Mouse (Mus musculus): ENCODE results near the gene Rac2.
A peak's percentile ranks its signal among the peaks of the same experiment; 100 is the strongest.

Gene Rac2

GRCm38 (mm10) chr15:78546060-78546459 lies 26.5 kb downstream of the Rac2 start:
- DNase-seq (ENCODE audit: low spot score): no peak

GRCm38 (mm10) chr15:78544561-78545001 lies 28.0 kb downstream of the Rac2 start, which contains the start of gene Sstr3:
Sstr3 (minus strand) TSS chr15:78544685.
- DNase-seq (ENCODE audit: low spot score): no peak

DNA sequence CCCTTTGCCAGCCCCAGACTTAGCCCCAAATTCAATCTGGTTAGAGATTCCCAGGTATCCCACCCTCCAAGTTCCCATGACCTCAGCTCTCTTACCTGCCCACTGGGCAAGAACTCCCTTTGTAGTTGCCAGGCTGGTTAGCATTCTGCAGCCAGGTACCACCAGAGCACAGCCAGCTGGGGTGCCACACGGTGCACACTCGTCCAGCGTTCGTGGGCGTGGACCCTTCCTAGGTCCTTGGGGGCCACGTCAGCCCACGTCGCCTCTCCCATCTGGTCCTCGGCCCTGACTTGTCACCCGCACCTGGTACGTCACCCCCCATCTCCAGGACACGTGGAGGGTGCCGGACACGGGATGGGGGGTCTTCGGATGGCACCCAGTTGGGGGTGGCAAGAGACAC lies 28.5 kb downstream of the Rac2 start:
- DNase-seq (ENCODE audit: low spot score): no peak

DNA sequence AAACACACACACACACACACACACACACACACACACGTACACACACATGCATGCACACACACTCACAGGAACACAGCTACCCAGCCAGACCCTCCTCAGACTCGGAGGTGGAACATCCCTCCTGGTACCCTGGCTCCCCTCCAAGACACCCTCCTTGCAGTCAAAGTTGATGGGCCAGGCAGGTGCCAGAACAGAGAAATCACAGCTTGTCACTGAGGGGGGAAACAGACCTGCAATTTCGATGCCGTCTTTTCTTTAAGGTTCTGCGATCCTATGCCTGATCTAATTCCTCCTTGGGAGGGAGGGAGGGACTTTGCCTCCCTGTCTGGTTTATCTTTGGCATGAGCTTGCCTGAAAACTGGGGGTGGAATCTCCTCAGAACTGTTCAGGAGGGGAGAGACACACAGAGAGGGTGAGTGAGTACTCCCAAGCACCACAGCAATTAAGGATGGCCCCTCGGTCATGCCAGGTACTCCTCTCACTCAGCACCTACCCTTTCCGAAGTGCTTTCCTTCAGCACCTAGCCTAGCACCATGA lies 29.7 kb downstream of the Rac2 start:
- DNase-seq (ENCODE audit: low spot score): no peak

GRCm38 (mm10) chr15:78542098-78542766 lies 30.4 kb downstream of the Rac2 start:
- DNase-seq (ENCODE audit: low spot score): no peak

GRCm38 (mm10) chr15:78541606-78542005 lies 31.0 kb downstream of the Rac2 start:
- no peak for DNase-seq (ENCODE audit: low spot score)

DNA sequence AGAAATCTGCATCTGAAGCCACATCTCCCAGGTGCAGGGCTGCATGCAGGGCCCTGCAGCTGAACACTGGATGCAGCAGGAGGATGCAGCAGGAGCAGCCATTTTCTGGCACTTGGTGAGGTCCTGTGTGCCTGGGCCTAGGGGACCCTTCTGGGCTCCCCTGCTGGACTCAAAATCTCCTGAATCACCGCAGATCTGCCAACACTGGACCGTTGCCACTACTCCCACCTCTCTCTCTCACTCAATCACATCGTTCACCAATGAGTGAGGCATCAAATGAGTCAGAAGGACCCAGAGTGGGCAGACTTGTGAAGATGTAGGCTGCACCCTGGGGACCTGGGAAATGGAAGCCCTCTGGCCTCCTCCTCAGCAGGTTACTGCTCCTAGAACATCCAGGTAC lies 31.5 kb downstream of the Rac2 start:
- DNase-seq (ENCODE audit: low spot score): no peak

DNA sequence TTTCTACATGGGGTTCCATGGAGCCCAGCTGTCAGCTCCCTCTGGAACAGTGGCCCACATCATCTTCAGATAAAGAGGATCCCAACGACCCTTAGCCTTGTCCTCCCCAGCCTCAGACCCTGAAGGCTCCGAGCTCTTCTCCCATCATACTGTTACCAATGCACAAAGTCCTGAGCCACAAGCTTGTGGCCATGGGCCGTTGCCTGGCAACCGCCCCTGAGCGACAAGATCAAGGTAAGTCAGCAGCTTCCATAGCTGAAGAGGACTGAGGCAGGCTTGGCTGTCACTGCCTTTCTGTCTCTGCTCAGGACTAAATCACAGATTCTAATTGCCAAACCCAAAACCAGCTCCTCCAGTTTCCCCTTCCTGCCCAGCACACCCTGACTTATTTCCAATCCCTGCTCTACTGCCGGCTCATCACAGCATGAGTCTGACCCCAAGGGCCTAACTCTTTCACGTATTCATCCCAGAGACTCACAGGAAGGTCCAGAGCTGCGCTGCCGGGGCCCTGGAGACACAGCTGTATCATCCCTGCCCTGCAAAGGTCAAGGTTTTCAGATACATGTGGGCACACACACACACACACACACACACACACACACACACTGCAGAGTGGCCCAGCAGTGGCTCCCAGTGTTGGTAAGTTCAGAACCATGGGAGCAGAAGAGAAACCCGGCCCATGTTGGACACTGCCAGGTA lies 36.7 kb downstream of the Rac2 start:
- no peak for DNase-seq (ENCODE audit: low spot score)

DNA sequence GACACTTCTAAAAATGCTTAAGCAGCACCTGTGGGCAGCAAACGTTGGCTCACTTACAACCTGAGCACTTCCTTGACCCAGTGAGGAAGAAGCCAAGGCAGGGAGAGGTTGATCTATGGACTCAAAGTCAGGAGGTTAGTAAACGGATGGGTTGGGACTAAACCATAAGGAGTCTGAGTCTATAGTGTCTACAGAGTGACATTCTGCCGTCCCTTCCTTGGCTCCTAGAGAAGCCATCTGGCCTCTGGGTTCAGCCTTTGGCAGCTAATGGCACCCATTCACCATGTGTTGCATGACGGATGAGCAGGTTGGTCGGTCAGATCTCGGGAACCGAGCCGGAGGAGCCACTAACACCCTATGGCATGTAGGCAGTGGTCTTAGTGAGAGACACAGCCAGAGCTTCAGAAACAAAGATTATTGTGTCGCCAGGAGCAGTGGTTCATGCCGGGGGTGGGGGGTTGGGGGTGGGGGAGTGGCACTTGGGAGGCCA lies 39.2 kb downstream of the Rac2 start:
- no peak for DNase-seq (ENCODE audit: low spot score)

- peak; percentile 50 for DNase-seq (ENCODE audit: low spot score)
Observed at GRCm38 (mm10) chr15:78532566-78533345, 39.8 kb downstream of the Rac2 start.

GRCm38 (mm10) chr15:78531901-78532469 lies 40.6 kb downstream of the Rac2 start:
- DNase-seq (ENCODE audit: low spot score): peak; percentile 98

DNA sequence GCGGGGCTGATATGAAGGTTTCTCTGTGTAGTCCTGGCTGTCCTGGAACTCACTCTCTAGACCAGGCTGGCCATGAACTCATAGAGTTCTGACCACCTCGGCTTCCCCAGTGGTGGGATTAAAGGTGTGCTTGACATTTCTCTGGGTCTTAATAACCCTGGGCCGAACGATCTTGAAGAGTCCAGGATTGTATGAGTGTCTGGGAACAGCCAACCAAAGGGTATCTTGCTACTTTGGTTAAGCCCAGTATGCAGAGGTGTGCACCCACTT lies 41.2 kb downstream of the Rac2 start:
- DNase-seq (ENCODE audit: low spot score): no peak

DNA sequence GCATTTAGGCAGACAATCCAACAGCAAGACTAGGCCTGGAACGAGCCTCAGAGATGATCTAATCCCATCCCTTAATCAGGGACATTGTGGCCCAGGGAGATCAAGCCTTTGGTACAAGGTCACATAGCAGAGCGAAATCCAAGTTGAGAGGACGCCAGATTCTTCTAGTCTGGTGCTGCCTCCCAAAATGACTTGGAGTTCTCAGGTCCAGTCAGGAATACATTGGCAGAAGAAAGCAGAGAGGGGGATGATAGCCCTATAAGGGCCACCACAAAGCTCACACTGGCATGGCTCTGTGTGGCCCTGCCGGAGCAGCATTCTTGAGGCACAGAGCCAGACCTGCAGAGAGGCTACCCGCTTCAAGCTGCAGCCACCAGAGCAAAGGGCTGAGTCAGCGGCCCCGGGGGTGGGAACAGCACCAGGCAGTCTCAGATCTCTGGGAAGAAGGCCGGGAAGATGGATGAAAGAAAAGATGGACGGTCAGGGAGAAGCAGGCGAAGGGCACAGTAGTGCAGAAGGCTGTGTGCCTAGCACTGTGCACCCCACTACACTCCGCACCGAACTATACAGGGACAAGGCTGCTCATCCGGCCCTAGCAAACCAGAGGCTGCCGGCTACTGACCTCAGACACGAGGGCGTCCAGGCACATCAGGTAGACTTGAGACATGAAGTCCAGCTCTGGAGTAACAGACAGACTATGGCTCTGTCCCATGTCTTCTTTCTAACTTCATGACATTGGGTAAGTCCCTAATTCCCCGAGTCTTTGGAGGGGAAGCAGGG lies 41.7 kb downstream of the Rac2 start, which contains the start of gene C1qtnf6:
Gene C1qtnf6 (minus strand): TSS at position 746 of the 780 bp plus-strand sequence.
- peak; percentile 79 for DNase-seq (ENCODE audit: low spot score)

DNA sequence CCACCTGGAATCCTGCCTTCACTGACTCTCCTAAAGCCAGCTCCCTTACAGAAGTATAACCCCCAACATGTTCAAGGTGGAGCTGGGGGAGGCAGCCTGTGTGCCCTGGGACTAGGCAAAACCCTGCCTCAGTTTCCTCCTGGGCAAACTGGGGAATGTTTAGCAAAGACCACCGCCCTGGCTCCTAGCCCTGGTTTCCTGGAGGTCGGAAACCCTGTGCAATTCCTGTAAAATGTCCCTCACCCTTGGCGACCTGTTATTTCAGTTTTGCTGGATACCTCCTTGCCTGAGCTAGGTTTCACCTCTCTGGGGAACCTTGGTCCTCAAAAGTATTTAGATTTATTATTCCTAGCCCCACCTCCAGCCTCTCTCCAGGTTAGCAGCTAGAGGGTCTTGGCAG lies 42.4 kb downstream of the Rac2 start:
- DNase-seq (ENCODE audit: low spot score): no peak

- peak; percentile 76 for DNase-seq (ENCODE audit: low spot score)
Observed at GRCm38 (mm10) chr15:78529428-78529990, 43.1 kb downstream of the Rac2 start.

- no peak for DNase-seq (ENCODE audit: low spot score)
Observed at GRCm38 (mm10) chr15:78528726-78529411, 43.7 kb downstream of the Rac2 start.

DNA sequence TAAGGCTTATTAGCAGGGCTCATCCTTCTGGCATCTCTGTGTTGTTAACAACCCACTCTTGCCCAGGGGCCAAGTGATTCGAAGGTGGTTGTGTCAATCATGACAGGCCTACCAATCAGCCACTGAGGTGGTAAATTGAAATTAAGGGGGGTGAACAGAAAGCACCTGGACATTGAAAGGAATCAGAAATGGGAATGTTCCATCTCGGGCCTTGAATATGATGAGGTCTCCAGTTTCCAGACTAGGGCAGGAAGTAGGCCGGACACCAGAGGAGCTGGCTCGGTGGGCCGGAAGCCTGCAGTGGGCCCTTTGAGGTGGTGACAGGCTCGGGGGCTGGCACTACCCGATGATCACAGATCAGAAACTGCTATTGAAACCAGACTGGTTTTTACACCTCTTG lies 44.6 kb downstream of the Rac2 start:
- DNase-seq (ENCODE audit: low spot score): peak; percentile 35

DNA sequence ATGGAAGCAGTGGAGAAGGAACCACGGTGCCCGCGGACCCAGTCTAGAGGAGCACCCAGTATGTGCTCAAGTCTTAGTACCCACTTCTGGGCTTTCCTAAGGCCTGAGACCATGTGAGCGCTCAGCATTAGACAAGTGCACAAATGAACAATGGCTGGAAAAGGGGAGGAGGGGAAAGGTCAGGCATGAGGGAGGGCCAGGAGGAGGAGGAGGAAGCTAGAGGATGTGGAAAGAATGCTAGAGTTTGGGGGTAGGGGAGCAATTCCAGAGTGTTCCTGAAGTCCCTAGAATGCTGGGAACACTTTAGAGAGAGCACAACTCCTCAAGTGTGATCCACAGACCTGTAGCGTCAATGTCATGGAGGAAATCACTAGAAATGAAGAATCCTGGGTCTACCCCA lies 48.4 kb downstream of the Rac2 start:
- DNase-seq (ENCODE audit: low spot score): no peak

DNA sequence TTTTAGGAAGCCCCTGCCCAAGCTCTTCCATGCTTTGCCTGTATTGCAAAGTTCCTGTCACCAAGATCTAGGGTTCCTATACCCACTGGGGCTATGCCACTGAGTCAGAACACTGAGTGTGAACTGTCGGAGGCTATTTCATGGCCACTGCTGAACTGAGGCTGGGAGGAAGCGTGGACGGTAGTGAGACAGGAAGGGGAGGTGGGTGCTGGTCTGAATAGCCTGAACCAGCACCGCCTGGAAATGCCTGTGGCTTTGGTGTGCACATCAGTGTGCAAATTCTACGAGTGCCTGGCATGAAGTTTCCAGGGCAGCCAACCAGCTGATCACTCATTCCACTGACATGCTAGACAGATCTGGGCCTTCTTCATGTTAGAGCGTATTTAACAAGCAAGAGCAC lies 50.7 kb downstream of the Rac2 start:
- DNase-seq (ENCODE audit: low spot score): no peak

DNA sequence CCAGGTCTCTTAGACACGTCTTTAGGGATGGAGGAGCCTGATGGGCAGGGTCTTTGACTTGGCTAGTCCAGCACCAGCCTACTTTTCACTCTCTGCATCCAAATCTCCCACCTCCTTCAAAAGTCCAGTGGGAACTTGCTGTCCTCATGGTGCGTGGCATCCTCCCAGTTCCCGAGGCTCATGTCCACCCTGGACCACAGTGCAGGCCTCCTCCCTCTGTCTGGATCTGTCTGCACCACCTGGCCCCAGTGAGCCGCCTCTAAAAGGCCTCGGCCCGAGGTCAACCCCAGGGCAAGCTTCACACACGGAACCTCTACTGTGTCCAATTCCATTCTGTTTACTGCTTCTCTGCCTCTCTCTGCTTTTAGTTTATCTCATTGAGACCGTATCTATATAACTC lies 51.3 kb downstream of the Rac2 start:
- DNase-seq (ENCODE audit: low spot score): no peak

Measured in urinary bladder, postnatal 14 days (tissue).